Mouse (Mus musculus) spleen, embryonic (tissue): ENCODE data around the gene Olfr1100.

ENCODE experiments used
- CTCF ChIA-PET: fragments of 350-600 bp; sonication (Branson Sonifier 250); formaldehyde crosslinking; loops from one replicate; lab custom pipeline; 2022; lab: Charles Lee

The Olfr1100 gene

GRCm38 (mm10) chr2:86979854-86980253, at the start of gene Olfr1100:
Gene Olfr1100, minus strand, starts transcription at chr2:86979954.
- CTCF ChIA-PET: no interaction called here

GRCm38 (mm10) chr2:87026980-87027379, 47.2 kb upstream of the Olfr1100 start, which contains the start of gene Olfr1104:
Gene Olfr1104, minus strand, starts transcription at chr2:87027080.
- CTCF ChIA-PET: no interaction called here

GRCm38 (mm10) chr2:86998098-86998497, 18.3 kb upstream of the Olfr1100 start, which contains the start of gene Olfr1102:
Gene Olfr1102, plus strand, starts transcription at chr2:86998398.
- CTCF ChIA-PET: no interaction called here

- CTCF ChIA-PET: no interaction called here
Observed at GRCm38 (mm10) chr2:86991121-86991520, 11.4 kb upstream of the Olfr1100 start, which contains the start of gene Olfr1101. Gene Olfr1101, minus strand, starts transcription at chr2:86991221.

GRCm38 (mm10) chr2:86960593-86960992, 19.2 kb downstream of the Olfr1100 start, which contains the start of gene Olfr1099:
Gene Olfr1099, minus strand, starts transcription at chr2:86960693.
- CTCF ChIA-PET: no interaction called here

GRCm38 (mm10) chr2:86926557-86926956, 53.2 kb downstream of the Olfr1100 start:
- CTCF ChIA-PET: no interaction called here
